Mouse (Mus musculus) forebrain, embryonic 12.5 days (tissue): ENCODE data around the gene Hccs. TPM values are rescaled to one million over a fixed set of nuclear protein-coding genes. Genes with fewer than 3 reads are reported as not detected.
A peak's percentile ranks its signal among the peaks of the same experiment; 100 is the strongest.
"Not testable (repeated sequence)": the region's sequence is repeated elsewhere in the genome, so short reads cannot be mapped to it uniquely, and the experiment has no call there.

ENCODE experiments used
- ATAC-seq: fragments of 200-750 bp; cut with Nextera tagmentation; 2 replicates; pipeline ENCODE4 v1.8.0; 2017; ENCODE audit warnings: moderate TSS enrichment; ENCODE audit not compliant: low FRiP score
- H3K27ac ChIP-seq: fragments of 300-500 bp; sonication (generic); 2 replicates; pipeline ENCODE4 v1.5.1; 2016; ENCODE audit warnings: mild to moderate bottlenecking
- H3K27me3 ChIP-seq: fragments of 300-500 bp; sonication (generic); 2 replicates; pipeline ENCODE4 v1.6.1; 2016; ENCODE audit warnings: mild to moderate bottlenecking
- H3K36me3 ChIP-seq: fragments of 300-500 bp; sonication (generic); replicated peaks from 2 replicates; pipeline ENCODE4 v1.6.1; 2016; ENCODE audit warnings: mild to moderate bottlenecking
- H3K4me1 ChIP-seq: fragments of 300-500 bp; sonication (generic); 2 replicates; pipeline ENCODE4 v1.6.1; 2016
- H3K4me2 ChIP-seq: fragments of 300-500 bp; sonication (generic); 2 replicates; pipeline ENCODE4 v1.6.1; 2016; ENCODE audit warnings: mild to moderate bottlenecking, moderate library complexity
- H3K4me3 ChIP-seq: fragments of 300-500 bp; sonication (generic); replicated peaks from 2 replicates; pipeline ENCODE4 v1.5.1; 2016; ENCODE audit warnings: mild to moderate bottlenecking
- H3K9ac ChIP-seq: fragments of 300-500 bp; sonication (generic); 2 replicates; pipeline ENCODE4 v1.6.1; 2016; ENCODE audit warnings: mild to moderate bottlenecking
- H3K9me3 ChIP-seq: fragments of 300-500 bp; sonication (generic); 2 replicates; pipeline ENCODE4 v1.6.1; 2016
- whole genome bisulfite sequencing: fragments of 180-500 bp; shearing (Covaris S2); methylation state at CpG from one replicate; pipeline ENCODE4 v1.1.7; 2016; 5-methylcytosine and 5-hydroxymethylcytosine counted together
- polyA plus RNA-seq: library from polyadenylated mRNA; unstranded; fragments of >200 nt; fragmentation: Nextera tagmentation; extraction: Ambion mirVana; gene quantifications from 2 replicates; pipeline ENCODE4 v1.2.1, GENCODE M21; 2016

The Hccs gene
- polyA plus RNA-seq = 51.4 TPM in 2 replicates

DNA sequence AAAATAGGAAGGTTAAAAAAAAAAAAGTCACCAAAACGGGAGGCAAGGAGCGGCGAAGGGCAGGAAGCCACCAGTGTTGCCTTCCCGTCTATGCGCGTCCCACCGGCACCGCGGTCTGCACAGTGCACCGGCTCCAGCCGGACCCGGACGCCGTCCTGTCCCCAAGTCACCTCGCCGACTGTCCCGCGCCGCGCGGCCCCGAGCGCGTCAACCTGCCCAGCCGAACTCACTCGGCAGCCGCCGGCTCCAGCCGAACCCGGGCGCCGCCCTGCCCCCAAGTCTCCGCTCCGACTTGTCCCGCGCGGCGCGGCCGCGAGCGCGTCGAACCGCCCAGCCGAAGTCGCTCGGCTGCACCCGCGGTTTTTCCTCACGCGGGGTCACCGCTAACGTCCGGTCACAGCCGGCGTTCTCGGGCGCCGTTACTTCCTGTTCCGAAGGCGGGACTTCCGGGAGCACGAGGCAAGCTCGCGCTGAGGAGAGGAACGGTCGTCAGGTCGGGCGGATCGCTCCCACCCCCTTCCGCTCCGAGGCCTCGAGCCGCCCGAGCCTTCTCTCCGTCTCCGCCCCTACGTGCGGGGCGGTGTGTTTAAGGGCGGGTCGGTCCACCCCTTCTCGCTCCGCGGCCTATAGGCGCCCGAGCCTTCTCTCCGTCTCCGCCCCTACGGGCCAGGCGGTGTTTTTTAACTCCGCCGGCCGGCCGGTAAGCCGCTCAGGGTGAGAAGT, at the start of gene Hccs:
Hccs (minus strand) TSS at position 428 of the 723 bp plus-strand sequence.
- 0 out of 2 replicates have a peak, but pooled peaks cover under 1% of the 10 kb centered on the region for H3K27me3 ChIP-seq
- H3K4me2 ChIP-seq = peak within 1 kb of the TSS; percentile 51
- peak within 1 kb of the TSS; percentile 62 for H3K9ac ChIP-seq
- peak within 1 kb of the TSS; percentile 58 for H3K4me3 ChIP-seq
- no peaks in the 10 kb centered on the region for H3K9me3 ChIP-seq
- peak; percentile 99 for ATAC-seq
- peak within 1 kb of the TSS; percentile 83 for H3K27ac ChIP-seq
- peaks cover 6% of the 10 kb centered on the region; the same call in 1 of the 2 replicates for H3K4me1 ChIP-seq
- H3K36me3 ChIP-seq = no peaks in the 10 kb centered on the region
- 24% methylated on average over 82 of the region's 97 CpGs for WGBS

DNA sequence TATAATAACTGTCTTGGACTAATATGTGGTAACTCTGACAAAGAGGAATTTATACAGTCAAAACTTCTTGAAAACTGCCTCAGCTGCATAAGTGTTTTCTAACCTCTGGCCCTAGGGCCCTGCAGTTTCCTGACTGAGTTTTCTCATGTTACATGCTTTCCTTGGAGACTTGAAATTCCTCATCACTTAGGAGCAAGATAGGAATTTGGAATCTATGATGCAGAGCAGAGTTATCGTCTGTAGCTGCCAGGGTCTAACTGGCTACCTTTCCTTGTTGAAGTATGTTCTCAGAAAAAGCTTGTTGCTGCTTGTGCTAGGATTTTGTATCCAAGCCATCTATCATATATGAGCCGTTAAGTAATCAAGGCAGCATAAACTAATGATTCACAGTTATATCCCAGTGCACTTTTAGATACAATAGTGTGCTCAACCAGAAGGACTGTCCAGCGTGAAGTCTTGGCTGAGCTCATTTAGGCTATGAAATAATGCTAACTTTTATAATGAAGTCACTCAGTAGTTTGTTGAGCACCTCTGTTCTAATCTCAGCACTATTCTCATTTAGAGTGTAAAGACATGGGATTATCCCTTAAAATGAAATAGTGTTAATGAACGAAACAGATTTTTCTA, 37.1 kb upstream of the Hccs start:
- 78% methylated on average over 4 of the region's 4 CpGs for WGBS

DNA sequence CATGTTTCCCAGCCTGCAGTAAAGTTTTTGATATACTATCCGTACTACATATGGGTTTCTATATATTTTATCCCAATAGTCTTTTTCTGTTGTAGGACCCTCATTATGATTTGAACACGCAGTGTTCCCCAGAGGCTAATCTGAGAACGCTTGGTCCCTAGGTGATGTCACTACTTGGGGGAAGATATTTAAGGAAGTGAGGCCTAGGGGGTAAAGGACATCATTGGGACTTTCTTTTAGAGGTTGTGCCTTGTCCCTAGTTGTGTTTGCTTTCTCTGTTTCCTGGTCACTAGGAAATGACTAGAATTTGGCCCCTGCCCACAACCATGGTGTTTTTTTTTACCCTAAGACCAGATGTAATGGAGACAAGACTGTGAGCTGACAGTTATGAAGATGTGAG, 18.0 kb upstream of the Hccs start:
- no peaks in the 10 kb centered on the region for H3K36me3 ChIP-seq
- 0 out of 2 replicates have a peak, but pooled peaks cover 5% of the 10 kb centered on the region for H3K27me3 ChIP-seq
- H3K4me3 ChIP-seq = no peak overlapping the region
- H3K4me2 ChIP-seq = no peak overlapping the region
- H3K4me1 ChIP-seq = no peaks in the 10 kb centered on the region
- ATAC-seq = no peak
- 77% methylated on average over 3 of the region's 3 CpGs for WGBS
- H3K27ac ChIP-seq = no peak overlapping the region
- H3K9me3 ChIP-seq = no peaks in the 10 kb centered on the region
- no peak overlapping the region for H3K9ac ChIP-seq

More for the DNA sequence above, 37.1 kb upstream of the Hccs start:
- H3K4me2 ChIP-seq = no peak overlapping the region
- H3K4me3 ChIP-seq = no peak overlapping the region
- H3K27me3 ChIP-seq = peaks cover 3% of the 10 kb centered on the region
- ATAC-seq = no peak
- H3K9me3 ChIP-seq = no peaks in the 10 kb centered on the region
- no peaks in the 10 kb centered on the region for H3K36me3 ChIP-seq
- no peaks in the 10 kb centered on the region for H3K4me1 ChIP-seq
- H3K27ac ChIP-seq = no peak overlapping the region
- no peak overlapping the region for H3K9ac ChIP-seq

DNA sequence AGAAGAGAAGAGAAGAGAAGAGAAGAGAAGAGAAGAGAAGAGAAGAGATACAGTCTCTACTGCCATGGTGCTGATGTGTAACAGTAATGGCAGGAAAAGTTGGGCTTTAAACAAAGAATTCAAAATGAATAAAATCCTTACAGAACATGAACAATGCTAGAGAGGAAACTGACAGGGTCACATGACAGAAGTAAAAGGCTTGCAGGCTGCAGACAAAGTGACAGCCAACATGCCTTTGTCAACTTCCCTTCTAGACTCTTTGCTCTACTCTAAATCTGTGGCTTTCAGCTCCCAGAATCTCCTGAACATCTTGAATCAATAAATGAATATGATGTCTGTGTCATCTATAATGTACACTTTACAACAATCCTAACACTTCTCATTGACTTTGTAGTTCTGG, 17.4 kb upstream of the Hccs start:
- no peak overlapping the region for H3K4me2 ChIP-seq
- no peak for ATAC-seq
- no peaks in the 10 kb centered on the region for H3K9me3 ChIP-seq
- H3K27ac ChIP-seq = no peak overlapping the region
- H3K36me3 ChIP-seq = no peaks in the 10 kb centered on the region
- no peak overlapping the region for H3K4me3 ChIP-seq
- no peaks in the 10 kb centered on the region for H3K4me1 ChIP-seq
- H3K27me3 ChIP-seq = 0 out of 2 replicates have a peak, but pooled peaks cover 6% of the 10 kb centered on the region
- H3K9ac ChIP-seq = no peak overlapping the region

DNA sequence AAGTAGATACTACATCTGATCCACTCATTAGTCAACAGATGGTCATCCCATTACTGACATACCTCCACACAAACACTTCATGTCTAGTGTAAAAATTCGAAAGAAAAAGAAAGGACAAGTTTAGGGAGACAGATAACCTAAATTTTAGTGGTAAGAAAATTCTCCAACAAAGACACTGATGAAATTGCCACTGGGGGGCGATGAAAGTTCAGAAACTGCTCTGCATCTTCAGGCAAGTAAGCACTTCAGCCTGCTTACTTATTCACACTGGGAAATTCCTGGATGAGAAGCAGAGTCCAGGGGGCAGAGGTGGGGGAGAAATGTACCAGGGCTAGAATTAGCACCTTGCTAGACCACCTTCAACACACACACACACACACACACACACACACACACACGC, 12.1 kb upstream of the Hccs start:
- H3K9me3 ChIP-seq = no peaks in the 10 kb centered on the region
- no peak for ATAC-seq
- no peak overlapping the region for H3K4me3 ChIP-seq
- H3K27ac ChIP-seq = no peak overlapping the region
- peaks cover 13% of the 10 kb centered on the region; the same call in 1 of the 2 replicates for H3K27me3 ChIP-seq
- no peak overlapping the region for H3K9ac ChIP-seq
- H3K4me1 ChIP-seq = no peaks in the 10 kb centered on the region
- 42% methylated on average over 3 of the region's 3 CpGs for WGBS
- H3K4me2 ChIP-seq = no peak overlapping the region
- H3K36me3 ChIP-seq = no peaks in the 10 kb centered on the region

DNA sequence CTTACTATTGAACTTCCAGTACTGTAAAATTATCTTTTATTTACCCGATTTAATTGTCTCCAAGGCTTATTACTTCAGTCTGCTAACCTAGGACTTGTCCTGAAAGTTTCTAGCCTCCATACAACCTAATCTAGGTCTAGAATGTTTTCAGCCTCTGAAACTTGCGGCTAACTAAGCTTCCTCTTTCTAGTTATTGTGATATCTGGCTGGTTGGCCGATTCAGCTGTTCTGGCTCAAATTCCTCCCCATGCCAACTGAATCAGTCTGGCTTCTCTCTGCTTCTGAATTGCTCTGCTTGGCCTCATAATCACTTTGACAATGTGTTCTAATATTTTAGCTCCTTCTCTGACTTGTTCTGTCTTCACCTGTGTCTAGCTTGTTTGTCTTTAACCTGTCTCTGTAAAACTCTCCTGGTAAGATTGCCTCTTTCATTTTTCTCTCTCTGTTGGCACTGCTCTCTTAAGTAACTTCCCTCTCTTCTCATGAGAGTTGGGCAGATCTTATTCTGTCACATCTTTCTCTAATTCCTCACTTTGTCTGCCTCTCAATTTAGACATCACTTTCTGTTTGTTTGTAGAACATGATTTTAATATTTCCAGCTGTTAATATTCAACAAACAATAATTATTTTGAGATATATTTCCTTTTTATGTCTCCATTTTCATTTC, 5.9 kb upstream of the Hccs start:
- no peak overlapping the region for H3K4me2 ChIP-seq
- H3K9ac ChIP-seq = no peak overlapping the region
- no peak for ATAC-seq
- H3K27ac ChIP-seq = no peak overlapping the region
- no peaks in the 10 kb centered on the region for H3K9me3 ChIP-seq
- H3K4me3 ChIP-seq = no peak overlapping the region
- WGBS = 82% methylated on average over 3 of the region's 3 CpGs
- H3K4me1 ChIP-seq = no peaks in the 10 kb centered on the region
- H3K27me3 ChIP-seq = 0 out of 2 replicates have a peak, but pooled peaks cover 4% of the 10 kb centered on the region
- H3K36me3 ChIP-seq = no peaks in the 10 kb centered on the region

DNA sequence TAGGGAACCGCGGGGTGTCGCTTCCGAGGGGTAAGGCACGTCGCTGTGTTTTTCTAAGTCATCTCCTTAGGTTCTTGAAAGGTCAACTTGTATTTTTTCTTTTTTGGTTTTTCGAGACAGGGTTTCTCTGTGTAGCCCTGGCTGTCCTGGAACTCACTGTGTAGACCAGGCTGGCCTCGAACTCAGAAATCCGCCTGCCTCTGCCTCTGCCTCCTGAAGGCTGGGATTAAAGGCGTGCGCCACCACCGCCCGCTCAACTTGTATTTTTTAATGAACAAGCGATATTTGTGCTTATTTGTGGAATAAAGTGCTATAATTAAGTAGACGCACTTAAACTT, 465 bp upstream of the Hccs start:
- H3K4me2 ChIP-seq = peak overlapping the region; percentile 40
- H3K27ac ChIP-seq = peak overlapping the region; percentile 83; the same call in 1 of the 2 replicates
- WGBS = 30% methylated on average over 15 of the region's 15 CpGs
- peak overlapping the region; percentile 58 for H3K4me3 ChIP-seq
- H3K36me3 ChIP-seq, ATAC-seq, H3K9ac ChIP-seq, H3K9me3 ChIP-seq, H3K4me1 ChIP-seq, H3K27me3 ChIP-seq: not testable (repeated sequence)

DNA sequence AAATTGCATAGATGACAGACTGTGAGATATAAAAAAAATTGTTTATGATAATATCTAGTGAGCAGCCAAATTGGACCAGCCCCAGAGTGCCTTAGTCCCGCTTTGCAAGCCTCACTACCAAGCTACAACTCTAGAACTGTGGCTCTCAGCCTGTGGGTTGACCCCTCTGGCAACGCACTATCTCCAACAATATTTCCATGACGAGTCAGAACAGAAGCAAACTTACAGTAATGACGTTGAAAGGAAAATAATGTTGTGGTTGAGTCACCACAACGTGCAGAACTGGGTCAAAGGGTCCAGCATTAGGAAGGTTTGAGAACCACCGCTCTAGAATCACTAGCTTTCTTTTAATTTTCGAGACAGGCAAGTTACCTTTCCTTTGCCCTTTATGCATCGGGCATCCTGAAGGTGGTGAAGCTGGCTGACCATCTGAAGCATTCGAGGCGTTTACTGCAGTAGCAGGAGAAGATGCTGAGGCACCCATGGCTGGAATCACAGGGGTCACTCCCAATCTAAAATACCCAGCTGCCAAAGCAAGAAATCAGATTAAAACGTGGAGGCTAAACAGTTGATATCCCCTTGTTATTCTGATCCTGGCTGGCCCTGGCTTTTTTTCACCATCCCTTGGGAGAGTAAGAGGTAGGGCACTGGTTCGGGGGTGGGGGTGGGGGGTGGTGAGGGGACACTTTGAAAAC, 959 bp downstream of the Hccs start:
- Histone ChIP-seq H3K36me3 (no peaks in the 10 kb centered on the region), H3K27me3 (no peaks in the 10 kb centered on the region), H3K9ac (peak overlapping the region; percentile 62; the same call in 1 of the 2 replicates), H3K27ac (no peak overlapping the region), H3K9me3 (no peaks in the 10 kb centered on the region), H3K4me2 (peak overlapping the region; percentile 51), H3K4me1 (peaks cover 6% of the 10 kb centered on the region; the same call in 1 of the 2 replicates), H3K4me3 (peak overlapping the region; percentile 58)
- ATAC-seq = no peak
- WGBS = 61% methylated on average over 12 of the region's 12 CpGs

DNA sequence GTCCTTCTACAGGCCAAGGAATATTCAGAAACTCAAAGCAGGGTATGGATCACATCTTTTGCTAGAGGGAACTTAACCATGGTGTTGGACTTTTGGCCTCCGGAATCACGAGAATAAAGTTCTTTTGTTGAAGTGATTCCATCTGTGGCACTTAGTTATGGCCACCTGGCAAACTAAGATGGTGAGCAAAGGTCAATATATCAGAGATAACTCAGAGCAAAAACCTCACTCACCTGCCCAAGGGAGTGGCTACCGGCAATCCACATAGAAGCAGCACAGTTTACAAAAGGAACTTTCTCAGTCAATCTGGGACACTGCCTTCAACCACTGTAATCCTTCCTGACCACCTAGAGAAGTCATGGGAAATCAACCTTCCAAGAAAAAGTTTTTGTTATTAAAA, 11.6 kb downstream of the Hccs start:
- Histone ChIP-seq H3K4me1 (no peaks in the 10 kb centered on the region), H3K4me2 (no peak overlapping the region), H3K27ac (no peak overlapping the region), H3K9me3 (no peaks in the 10 kb centered on the region), H3K9ac (no peak overlapping the region), H3K4me3 (no peak overlapping the region), H3K27me3 (no peaks in the 10 kb centered on the region), H3K36me3 (no peaks in the 10 kb centered on the region; the same call in 1 of the 2 replicates)
- no peak for ATAC-seq
- WGBS = 91% methylated on average over 3 of the region's 3 CpGs

DNA sequence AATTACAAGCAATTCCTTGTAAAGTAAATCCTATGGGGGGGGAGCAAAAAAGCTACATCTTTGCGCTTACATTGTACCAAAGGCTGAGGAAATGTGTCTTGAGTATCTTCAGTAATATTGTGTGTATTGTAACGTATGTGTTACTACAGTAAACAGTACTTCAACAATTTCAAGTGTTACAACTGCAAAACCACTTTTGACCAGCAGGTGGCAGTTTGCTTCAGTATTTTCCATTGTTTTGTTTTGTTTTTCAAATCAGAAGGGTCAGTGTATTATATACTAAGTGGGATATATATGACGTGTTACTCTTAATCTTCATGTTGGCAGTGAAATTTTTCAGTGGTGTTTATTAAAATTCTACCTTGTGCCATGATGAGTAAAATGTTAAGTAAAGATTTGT, 16.2 kb downstream of the Hccs start:
- H3K4me3 ChIP-seq = no peak overlapping the region
- WGBS = 45% methylated on average over 3 of the region's 3 CpGs
- H3K4me1 ChIP-seq = no peaks in the 10 kb centered on the region
- no peaks in the 10 kb centered on the region for H3K9me3 ChIP-seq
- ATAC-seq = no peak
- H3K27me3 ChIP-seq = peaks cover 14% of the 10 kb centered on the region; the same call in 1 of the 2 replicates
- H3K27ac ChIP-seq = no peak overlapping the region
- no peaks in the 10 kb centered on the region for H3K36me3 ChIP-seq
- H3K4me2 ChIP-seq = no peak overlapping the region
- H3K9ac ChIP-seq = no peak overlapping the region

DNA sequence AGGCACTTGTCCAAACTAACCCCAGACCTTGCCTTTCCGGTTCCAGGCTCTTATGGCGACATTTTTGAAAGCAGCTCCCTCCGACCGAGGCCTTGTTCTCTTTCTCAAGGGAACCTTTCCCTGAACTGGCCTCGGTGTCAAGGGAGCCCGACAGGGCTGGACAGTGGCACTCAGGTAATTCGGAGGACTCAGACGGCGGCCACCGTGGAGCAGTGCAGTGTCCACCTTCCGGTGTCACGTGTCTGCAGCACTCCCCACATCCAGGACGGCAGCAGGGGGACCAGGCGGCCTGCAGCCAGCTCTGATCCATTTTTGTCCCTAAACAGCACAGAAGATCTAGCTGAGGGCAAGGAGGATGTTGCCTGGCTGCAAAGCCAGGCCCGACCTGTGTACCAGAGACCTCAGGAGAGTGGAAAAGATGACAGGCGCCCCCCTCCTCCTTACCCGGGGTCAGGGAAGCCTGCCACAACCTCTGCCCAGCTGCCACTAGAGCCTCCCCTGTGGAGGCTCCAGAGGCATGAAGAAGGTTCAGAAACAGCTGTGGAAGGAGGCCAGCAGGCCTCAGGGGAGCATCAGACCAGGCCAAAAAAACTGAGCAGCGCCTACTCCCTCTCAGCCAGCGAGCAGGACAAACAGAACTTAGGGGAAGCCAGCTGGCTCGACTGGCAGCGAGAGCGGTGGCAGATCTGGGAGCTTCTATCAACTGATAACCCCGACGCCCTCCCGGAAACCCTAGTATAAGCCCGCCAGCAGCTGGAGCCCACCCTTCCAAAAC, 17.7 kb downstream of the Hccs start:
- Histone ChIP-seq H3K4me3 (no peak overlapping the region), H3K4me1 (no peaks in the 10 kb centered on the region), H3K27me3 (peaks cover 14% of the 10 kb centered on the region; the same call in 1 of the 2 replicates), H3K9ac (no peak overlapping the region), H3K27ac (no peak overlapping the region), H3K9me3 (no peaks in the 10 kb centered on the region), H3K36me3 (no peaks in the 10 kb centered on the region), H3K4me2 (no peak overlapping the region)
- no peak for ATAC-seq
- 75% methylated on average over 26 of the region's 26 CpGs for WGBS
